Mouse (Mus musculus) cerebellum, postnatal 36 days (tissue): Measurements from ENCODE around the gene Ints6.
"Not testable (repeated sequence)": the region's sequence is repeated elsewhere in the genome, so short reads cannot be mapped to it uniquely, and the experiment has no call there.

Experiments used
- DNase-seq, 2 experiments: peaks; one replicate each; pipeline ENCODE4 v3.0.0; 2021 to 2022; ENCODE audit warnings: mixed read lengths in 2 of 2

Ints6 gene

GRCm38 (mm10) chr14:62735646-62736045 lies 25.3 kb downstream of the Ints6 start:
- DNase-seq: no peak

DNA sequence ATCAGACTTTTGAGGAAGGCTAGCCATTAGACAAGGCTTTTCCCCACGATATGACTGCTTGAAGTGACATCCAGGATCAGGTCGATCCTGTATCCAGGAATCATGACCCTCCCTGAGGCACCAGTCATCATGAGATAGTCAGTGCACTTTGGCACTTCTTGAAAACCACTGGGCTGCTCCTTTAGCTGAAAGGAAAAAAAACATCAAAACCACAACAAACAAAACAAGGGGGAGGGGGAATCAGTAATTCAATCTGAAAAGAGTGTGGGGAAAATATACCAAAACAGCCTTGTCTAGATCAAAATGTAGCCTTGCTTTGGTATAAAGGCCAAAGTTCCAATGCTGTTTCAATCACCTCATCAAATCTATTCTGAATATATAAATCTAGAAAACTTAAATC lies 27.3 kb downstream of the Ints6 start:
- DNase-seq: no peak

GRCm38 (mm10) chr14:62731902-62732301 lies 29.1 kb downstream of the Ints6 start:
- no peak for DNase-seq

- no peak for DNase-seq
These were observed 36.4 kb downstream of the Ints6 start for GRCm38 (mm10) chr14:62724560-62724959.

GRCm38 (mm10) chr14:62721625-62722024 lies 39.3 kb downstream of the Ints6 start:
- DNase-seq: no peak

DNA sequence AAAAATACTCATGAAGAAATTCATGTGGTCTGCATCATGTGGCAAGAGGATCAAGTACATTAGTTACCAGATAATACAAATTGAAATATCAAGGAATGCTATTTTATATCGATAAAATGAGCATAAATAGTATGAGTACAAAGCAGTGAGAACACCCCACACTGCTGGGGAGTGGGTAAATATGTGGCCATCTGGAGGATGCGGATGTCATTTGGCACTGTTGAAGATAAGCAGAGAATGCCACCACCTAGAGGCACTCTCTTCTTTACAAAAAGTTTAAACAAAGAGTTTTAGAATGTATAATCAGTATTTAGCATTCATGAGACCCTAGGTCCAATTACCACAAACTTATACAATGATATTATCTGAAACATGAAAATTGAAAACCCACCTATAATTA lies 42.8 kb downstream of the Ints6 start:
- peak in 1 of 2 experiments; percentile 14 for DNase-seq

GRCm38 (mm10) chr14:62673646-62674045 lies 87.3 kb downstream of the Ints6 start:
- DNase-seq: no peak

DNA sequence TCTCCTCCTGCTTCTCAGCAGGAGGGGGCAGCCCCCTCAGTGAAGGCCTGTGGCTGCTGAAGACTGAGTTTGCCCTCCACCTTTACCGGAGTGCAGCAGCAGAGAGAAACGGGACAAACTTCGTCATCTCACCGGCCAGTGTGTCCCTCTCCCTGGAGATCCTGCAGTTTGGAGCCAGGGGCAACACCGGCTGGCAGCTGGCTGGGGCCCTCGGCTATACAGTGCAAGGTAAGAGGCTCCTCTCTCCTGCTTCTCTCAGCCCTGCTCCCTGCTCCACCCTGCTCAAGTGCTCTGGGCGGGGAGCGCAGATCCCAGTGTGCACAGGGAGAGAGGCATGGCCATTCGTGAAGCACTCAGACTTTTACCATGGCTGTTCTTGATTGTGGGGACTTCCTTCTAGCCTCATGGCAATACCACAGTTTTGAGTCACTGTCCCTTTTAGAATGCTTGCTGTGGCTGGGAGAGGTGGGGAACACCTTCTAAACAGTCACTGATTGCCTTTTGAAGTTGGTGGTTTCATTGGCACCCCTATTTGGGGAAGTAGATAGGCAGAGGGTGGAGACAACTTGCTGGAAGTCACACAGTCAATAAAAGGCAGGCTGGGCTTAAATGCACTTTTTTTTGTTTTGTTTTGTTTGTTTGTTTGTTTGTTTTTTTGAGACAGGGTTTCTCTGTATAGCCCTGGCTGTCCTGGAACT lies 95.8 kb downstream of the Ints6 start:
- no peak for DNase-seq

- DNase-seq: no peak
These were observed 97.6 kb downstream of the Ints6 start, which contains the start of gene Serpine3 for GRCm38 (mm10) chr14:62663367-62663766. Serpine3 (plus strand) TSS chr14:62663667.

- no peak for DNase-seq
These were observed 98.6 kb downstream of the Ints6 start for GRCm38 (mm10) chr14:62662381-62662780.

DNA sequence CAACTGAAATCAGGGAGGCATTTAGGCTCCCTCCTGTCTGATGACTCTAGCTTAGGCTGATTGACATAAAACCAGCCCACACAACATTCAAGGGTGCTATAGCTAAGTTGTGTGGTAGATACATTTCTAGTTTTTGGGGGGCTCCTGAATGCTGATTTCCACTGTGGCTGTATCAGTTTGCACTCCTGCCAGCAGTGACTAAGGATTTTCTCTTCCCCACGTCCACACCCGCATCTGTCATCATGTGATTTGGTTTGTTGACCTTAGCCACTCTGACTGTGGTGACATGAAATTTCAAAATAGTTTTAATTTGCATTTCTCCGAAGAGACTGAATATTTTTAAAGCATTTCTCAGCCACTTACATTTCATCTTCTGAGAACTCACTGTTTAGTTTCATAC lies 103.5 kb downstream of the Ints6 start:
- DNase-seq: no peak

DNA sequence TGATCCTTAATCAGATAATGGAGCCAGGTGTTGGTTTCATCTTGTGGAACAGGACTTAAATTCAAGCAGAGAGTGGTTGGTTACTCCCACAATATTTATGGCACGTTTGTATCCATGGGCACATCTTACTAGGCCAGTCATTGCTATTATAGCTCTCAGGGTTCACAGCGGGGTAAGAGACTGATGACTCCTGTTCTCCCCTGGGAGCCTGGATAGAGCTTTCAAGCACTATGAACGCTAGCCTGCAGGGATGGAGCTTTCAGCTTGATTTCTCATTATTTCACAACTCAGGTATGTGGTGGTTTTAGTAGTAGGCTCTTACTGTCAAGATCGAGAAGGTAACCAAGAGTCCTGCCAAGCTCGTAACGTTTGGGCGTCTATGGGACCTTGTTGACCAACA lies 105.0 kb downstream of the Ints6 start:
- DNase-seq: no peak

DNA sequence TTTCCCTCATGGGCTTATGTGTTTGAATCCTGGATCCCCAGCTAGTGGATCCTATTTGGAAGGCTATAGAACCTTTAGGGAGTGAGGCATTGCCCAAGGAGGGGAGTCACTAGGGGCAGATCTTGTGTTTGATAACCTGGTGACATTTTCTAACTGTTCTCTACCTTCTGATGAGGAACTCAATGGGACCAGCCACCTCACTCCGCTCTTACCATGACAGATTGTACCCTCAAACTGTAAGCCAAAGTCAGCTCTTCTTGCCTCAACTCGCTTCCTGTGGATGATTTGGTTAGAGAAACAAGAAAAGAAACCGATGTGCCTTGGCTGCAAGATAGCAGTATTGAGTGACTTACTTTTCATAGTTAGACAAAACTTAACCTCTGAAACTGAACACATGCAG lies 109.2 kb downstream of the Ints6 start:
- no peak for DNase-seq

DNA sequence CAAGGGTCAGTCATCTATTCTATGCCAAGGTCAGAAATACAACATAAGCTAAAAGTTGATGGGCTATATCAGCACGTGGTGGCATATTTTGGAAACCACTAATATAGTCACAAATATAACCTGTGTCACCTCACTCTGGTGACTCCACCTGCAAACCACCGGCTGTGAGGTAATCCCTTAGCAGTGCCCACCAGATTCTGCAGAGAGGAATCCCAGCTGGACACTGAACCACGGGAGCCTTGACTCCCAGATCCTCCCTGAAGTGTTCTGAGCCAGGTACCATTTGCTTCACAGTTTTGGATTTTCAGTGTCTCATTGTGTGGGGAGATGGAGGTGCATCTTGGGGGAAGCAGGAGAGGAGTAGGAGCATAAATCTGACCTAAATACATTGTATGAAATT lies 110.6 kb downstream of the Ints6 start:
- DNase-seq: no peak

- DNase-seq: no peak
These were observed 112.6 kb downstream of the Ints6 start for GRCm38 (mm10) chr14:62648405-62648804.

GRCm38 (mm10) chr14:62642368-62642767 lies 118.6 kb downstream of the Ints6 start:
- DNase-seq: not testable (repeated sequence)

DNA sequence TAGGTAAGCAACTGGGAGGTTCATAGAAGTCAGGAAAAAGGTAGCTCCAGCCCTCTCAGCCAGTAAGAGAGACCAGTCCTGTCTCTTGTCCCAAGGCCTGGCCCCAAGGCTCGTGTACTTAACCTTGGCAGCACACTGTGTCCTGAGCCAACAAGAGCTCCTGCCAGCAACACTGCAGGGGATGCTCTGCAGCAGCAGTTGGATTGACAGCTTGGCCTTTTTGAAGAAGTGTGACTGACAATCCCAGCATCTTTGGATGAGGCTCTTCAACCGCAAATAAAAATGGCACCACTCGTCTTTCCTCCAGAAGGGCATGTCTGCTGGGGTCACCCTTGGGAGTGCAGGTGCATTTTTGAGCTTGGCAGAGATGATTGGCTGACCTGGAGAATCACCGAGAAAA lies 120.6 kb downstream of the Ints6 start:
- DNase-seq: no peak

GRCm38 (mm10) chr14:62639551-62639950 lies 121.4 kb downstream of the Ints6 start:
- no peak for DNase-seq

DNA sequence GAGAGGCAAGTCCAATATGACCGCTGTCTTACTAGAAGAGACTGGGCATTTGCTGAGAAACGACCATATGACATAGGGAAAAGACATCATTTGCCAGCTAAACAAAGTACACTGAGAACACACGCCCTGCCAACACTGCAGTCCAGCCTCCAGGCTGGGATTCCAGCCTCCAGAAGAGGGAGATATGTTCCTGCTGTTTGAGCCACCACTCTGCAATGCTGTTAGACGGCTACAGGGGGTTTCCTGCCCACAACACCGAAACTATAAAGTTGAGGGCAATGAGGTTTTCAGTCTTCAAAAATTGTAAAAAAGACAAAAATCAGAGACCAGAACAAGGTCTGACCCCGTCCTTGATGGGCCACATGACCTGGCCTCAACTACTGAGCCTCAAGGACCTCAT lies 121.9 kb downstream of the Ints6 start:
- DNase-seq: no peak

DNA sequence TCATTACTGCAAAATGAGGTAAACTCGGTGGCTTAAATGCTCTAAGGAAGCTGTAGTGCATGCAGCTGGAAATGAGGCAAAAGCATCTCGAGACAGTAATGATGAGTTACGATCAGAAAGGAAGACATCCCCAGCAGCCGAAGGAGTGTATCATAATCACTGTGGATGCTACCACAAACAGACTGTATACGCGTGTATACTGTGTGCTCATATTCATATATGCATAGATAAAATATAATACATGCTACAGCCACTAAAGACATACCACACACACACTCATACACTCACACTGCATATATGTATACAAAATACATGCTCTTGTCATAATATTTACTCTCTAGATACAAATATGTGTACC lies 122.6 kb downstream of the Ints6 start:
- no peak for DNase-seq

DNA sequence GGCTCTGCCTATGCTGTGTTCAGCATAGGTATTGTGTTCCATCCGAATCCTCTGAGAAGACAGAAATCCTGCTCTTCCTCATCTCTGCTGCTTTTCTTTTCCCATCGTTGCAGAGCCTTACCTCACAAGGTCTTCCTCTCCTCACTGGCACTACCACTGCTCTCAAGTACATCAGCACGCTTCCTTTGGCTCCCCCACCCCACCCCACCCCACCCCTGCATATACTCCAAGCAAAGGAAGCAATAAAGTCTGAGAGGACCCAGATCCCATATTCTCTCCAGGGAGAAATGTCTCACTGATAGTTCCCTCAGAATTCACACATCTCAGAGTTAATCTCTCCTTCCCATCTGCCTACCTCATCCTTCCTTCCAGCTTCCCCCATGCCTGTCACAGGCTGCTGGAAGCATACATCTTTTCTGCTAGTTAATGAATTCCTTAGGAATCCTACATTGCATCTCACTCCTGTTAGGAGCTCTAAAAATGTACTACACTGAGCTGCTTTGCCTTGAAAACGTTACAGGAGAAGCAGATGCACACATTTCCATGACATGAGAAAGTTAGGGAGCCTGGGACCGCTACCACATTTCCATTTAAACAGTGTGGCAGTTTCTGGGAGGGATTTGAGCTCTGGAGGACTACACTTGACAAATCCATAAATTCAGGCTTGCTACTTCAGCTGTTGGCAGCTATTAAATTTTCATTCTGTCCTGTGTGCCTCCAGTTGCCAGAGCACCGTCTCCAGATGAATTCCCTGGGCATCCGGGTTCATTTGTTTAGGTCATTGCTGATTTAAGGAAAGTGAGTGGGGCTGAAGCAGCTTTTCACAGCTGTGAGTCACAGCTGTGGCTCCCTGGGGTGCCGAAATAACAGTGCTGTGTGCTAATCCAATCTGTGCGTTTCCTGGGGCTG lies 123.3 kb downstream of the Ints6 start:
- DNase-seq: no peak

DNA sequence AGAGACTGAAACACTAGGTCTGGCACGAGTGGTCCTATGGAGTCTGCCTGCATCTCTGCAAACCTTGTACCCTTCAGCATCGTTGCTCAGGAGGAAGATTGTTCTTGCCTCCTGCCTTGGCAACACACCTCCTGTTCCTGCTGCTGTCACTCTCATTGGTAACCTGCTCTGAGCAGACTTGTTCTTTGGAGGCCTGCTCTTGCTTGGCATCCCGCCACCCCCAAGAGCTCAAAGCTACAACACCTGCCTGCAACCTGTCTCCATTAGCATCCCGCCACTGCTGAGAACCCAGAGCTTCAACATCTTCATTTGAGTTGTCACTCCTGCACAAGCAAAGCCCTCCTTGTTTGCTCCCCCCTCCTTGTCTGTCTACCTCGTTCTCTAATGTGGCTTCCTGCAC lies 133.0 kb downstream of the Ints6 start:
- peak; percentile 74 to 82 for DNase-seq
